ENCODE assay signal across 14 mouse cellular contexts in genomic region chr7:35415801-35416653, GRCm38 (mm10). TPM values are rescaled to one million over a fixed set of nuclear protein-coding genes. Genes with fewer than 3 reads are reported as not detected.
A peak's percentile ranks its signal among the peaks of the same experiment; 100 is the strongest.
DNase-seq lines count a peak whose midpoint lies in the region; ATAC-seq and TF ChIP-seq lines count a peak whose summit lies in the region.
"Had no signal": no experiment of that assay in that cellular context is flagged by ENCODE, and none has a peak within 500 bp of the region (broad histone marks: within the 10 kb centered on the region; RNA-seq: fewer than 3 reads in every experiment).

No protein-coding gene starts in this region.

- H3K9me3 ChIP-seq in intestine, postnatal 0 days (ENCODE audit: control insufficient read depth), result no peaks in the 10 kb centered on the region
- H3K9me3 ChIP-seq: limb, embryonic 15.5 days had no signal

- H3K4me2 ChIP-seq in intestine, postnatal 0 days (replicated peaks; ENCODE audit: low read depth), result peak overlapping the region; percentile 48
- H3K4me2 ChIP-seq: limb, embryonic 15.5 days had no signal

- H3K4me3 ChIP-seq in lung, adult 2 months (replicated peaks; ENCODE audit: extremely low read depth, low read depth, low read length), result no peak overlapping the region
- peak overlapping the region; percentile 9; the same call in 1 of the 2 replicates for H3K4me3 ChIP-seq in intestine, postnatal 0 days (ENCODE audit: low read depth, low read length)
- H3K4me3 ChIP-seq: limb, embryonic 15.5 days had no signal

- 77% methylated on average over 9 of the region's 9 CpGs for WGBS in lung, adult 2 months
- WGBS in intestine, postnatal 0 days, result 35% methylated on average over 9 of the region's 9 CpGs

- ATAC-seq in intestine, postnatal 0 days, result peak; percentile 91
- ATAC-seq: hindbrain, embryonic 16.5 days had no signal

- no peak for TF ChIP-seq CTCF in lung, adult 2 months (IDR thresholded peaks at IDR 0.05; ENCODE audit: insufficient read depth, low read length)
- TF ChIP-seq CTCF in intestine, postnatal 0 days (IDR thresholded peaks at IDR 0.05; ENCODE audit: low read depth), result no peak

- H3K27ac ChIP-seq in intestine, postnatal 0 days (ENCODE audit: low read depth, low read length), result peak overlapping the region; percentile 74

- no peaks in the 10 kb centered on the region for H3K27me3 ChIP-seq in intestine, postnatal 0 days (replicated peaks; ENCODE audit: control insufficient read depth, insufficient read depth, low read length)
- H3K27me3 ChIP-seq: limb, embryonic 15.5 days had no signal

- no peak overlapping the region for H3K9ac ChIP-seq in intestine, postnatal 0 days (ENCODE audit: low read depth, low read length)
- H3K9ac ChIP-seq: limb, embryonic 15.5 days had no signal

- DNase-seq in lung, postnatal 25 days (ENCODE audit: low spot score), result peak; percentile 11
- no peak for DNase-seq in lung, adult 2 months
- peak; percentile 18 to 51 for DNase-seq in kidney, postnatal 4 days
- peak; percentile 33 for DNase-seq in thymus, postnatal 14 days
- DNase-seq in left cerebral cortex, adult 8-10 months (ENCODE audit: low spot score in 2 of 2), result no peak
- no peak for DNase-seq in frontal cortex, adult 2 months (ENCODE audit: extremely low spot score in 1 of 2, low spot score in 1 of 2)
- no peak for DNase-seq in cerebellum, adult 11-12 months
- DNase-seq: lung, postnatal 36 days; right cerebral cortex, adult 18-20 months had no signal

- no peaks in the 10 kb centered on the region for H3K4me1 ChIP-seq in lung, adult 2 months (ENCODE audit: control insufficient read depth, insufficient read depth, low read length)
- H3K4me1 ChIP-seq in intestine, postnatal 0 days (replicated peaks; ENCODE audit: control insufficient read depth, insufficient read depth, low read length), result no peaks in the 10 kb centered on the region; the same call in 1 of the 2 replicates

- TF ChIP-seq POLR2A in lung, adult 2 months (IDR thresholded peaks at IDR 0.05; ENCODE audit: borderline replicate concordance, extremely low read depth, low read depth, low read length), result no peak

- H3K36me3 ChIP-seq in intestine, postnatal 0 days (ENCODE audit: control insufficient read depth, insufficient read depth), result peaks cover 43% of the 10 kb centered on the region

RNA-seq across cellular contexts. Expression of gene Cep89, which starts 19.2 kb away (rescaled TPM):
- 9.0 and 15.6 TPM in 2 replicates for polyA plus RNA-seq in lung, adult 2 months (2012; rRNA removed)
- polyA plus RNA-seq in intestine, postnatal 0 days (2015; fragmentation: Nextera tagmentation; extraction: Ambion mirVana), result 9.7 and 10.1 TPM in 2 replicates
- 10 to 100 TPM; 13.7 to 19.8 (median 19.0) TPM for total RNA-seq in left cerebral cortex, adult 8-10 months (2022)
- 24.0 and 27.2 TPM in 2 replicates for polyA plus RNA-seq in frontal cortex, adult 2 months (2012; rRNA removed)

RNA-seq across cellular contexts. Expression of gene Faap24, which starts 19.4 kb away (rescaled TPM):
- polyA plus RNA-seq in lung, adult 2 months (2012; rRNA removed), result 2.7 and 4.0 TPM in 2 replicates
- polyA plus RNA-seq in intestine, postnatal 0 days (2015; fragmentation: Nextera tagmentation; extraction: Ambion mirVana), result 9.3 and 10.3 TPM in 2 replicates
- total RNA-seq in left cerebral cortex, adult 8-10 months (2022), result 1 to 10 TPM; 4.9 to 7.6 (median 6.5) TPM
- polyA plus RNA-seq in frontal cortex, adult 2 months (2012; rRNA removed), result 5.5 and 5.6 TPM in 2 replicates

RNA-seq across cellular contexts. Expression of gene Slc7a9, which starts 32.6 kb away (rescaled TPM):
- 0.06 TPM in 1 of 2 replicates, not detected in the other for polyA plus RNA-seq in lung, adult 2 months (2012; rRNA removed)
- polyA plus RNA-seq in intestine, postnatal 0 days (2015; fragmentation: Nextera tagmentation; extraction: Ambion mirVana), result 225 and 259 TPM in 2 replicates
- total RNA-seq in left cerebral cortex, adult 8-10 months (2022), result not detected
- 0.04 and 0.34 TPM in 2 replicates for polyA plus RNA-seq in frontal cortex, adult 2 months (2012; rRNA removed)
- total RNA-seq: heart, adult 8-10 months had no signal
- polyA plus RNA-seq: cortical plate, adult 2 months had no signal

Comparison
In these comparisons a context has a peak if more than half of its experiments do, and no peak if none do; other contexts are left out.
1. DNase-seq: peak in lung, postnatal 25 days (single experiment), kidney, postnatal 4 days (2 of 2) and thymus, postnatal 14 days (single experiment); none in lung, adult 2 months (single experiment), left cerebral cortex, adult 8-10 months (0 of 2), frontal cortex, adult 2 months (0 of 2) and cerebellum, adult 11-12 months (single experiment).
2. RNA of gene Slc7a9, which starts 32.6 kb away (polyA plus RNA-seq): 225 to 259 TPM in intestine, postnatal 0 days; 0.06 TPM in lung, adult 2 months and 0.04 to 0.34 TPM in frontal cortex, adult 2 months; every median in the first group is over 100 times any median in the second.